Mouse (Mus musculus): ENCODE results near the gene Ubl3.

Ubl3 gene

DNA sequence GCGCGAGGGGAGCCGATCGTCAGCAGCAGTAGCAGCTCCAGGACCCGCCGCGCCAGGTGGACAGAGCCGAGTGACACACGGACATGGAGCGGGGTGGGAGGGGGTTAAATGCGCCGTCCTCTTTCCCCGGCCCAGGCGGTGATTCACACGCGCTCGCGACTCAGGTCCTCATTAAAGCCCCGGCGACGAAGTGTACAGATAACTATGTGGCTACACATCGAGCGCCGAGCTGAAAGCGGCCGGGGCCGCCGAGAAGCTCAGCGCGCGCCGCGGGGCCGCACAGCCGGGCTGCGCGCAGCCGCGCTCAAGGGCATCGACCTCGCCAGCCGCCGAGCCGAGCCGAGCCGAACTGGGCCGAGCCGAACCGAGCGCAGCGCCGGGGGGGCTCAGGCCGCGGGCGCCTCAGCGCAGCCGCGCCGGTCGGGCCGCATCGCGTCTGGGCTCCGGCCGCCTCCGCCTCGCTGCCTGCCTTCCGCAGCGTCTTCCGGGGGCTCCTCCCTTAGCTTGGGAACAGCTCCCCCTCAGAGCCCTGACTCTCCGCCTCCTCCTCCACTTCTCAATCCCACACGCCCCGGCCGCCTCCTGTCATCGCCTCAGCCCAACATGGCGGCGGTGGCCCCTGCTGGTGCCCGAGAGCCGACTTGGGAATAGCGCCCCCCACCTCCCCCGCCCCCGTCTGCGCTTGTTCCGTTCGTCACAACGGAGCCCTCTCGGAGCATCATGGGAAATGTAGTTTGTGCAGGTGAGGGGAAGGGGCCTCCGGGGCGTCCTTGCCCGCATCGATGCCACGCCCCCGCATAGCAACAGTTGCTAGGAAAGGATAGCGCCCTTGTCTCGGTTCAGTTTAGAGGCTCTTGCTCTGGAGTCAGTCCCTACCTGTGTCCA is at the start of gene Ubl3:
Ubl3 (minus strand) TSS at position 603 of the 885 bp plus-strand sequence.
- peak; percentile 96 for DNase-seq (ENCODE audit: low spot score)

DNA sequence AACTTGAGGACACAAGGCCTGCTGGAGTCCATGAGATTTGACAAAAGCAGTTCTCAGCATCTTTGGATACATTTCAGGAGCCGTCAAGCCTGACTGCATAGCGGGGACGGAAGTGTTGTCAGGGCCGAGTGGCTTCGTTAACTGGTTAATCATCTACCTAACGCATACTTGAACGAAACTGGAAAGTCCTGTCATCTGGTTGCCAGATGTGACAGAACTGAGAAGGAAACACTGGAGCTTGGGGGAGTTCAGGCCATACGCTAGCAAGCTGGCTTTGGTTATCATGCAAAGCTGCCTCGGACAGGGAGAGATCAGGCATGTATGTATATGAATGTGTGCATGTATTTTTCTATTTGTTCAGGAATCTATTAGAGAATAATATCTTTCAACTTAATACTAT is 45.8 kb upstream of the Ubl3 start:
- DNase-seq (ENCODE audit: low spot score) = no peak

DNA sequence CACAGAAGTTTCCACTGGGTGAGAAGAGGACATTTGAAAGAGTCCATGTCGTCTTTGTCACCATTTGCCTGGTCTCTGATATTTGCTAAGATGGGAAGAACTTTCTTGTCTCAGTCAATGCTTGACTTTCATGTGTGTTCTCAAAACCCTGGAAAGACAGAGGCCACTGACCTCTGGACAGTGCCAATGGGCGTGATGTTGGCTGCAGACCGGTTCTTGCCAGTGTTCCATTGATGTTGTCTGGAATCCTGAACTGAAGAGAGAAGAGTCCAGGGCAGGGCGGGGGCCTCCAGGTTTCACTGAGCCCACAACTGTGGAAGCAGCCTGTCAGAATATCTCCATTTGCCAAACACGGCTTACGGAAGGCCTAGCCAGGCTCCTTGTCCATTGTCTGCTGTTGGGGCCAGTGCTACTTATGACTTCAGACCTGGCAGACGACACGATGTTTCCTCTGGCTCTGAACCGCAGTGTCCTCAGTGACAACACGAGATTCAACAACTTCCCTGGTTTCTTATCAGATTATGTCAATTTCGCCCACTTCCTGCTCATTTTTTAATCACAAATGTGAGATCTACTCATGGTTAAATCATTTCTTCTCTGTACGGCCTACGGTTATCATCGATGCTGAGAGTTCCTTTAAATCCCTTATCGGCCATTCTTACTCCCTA is 43.6 kb upstream of the Ubl3 start:
- DNase-seq (ENCODE audit: low spot score) = no peak

DNA sequence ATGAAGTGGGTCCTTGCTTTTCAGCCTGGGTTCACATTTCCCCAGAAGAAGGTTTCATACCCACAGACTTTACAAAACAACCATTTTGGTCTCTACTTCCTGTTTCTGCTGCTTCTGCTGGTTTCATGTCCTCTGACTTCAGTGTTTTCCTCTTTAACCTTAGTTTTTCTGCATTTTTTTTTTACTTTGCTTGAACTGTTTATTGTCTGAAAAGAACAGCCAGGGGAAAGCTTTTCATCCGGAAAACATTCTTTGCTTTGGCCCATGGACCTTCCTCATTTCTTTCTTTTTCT is 42.8 kb upstream of the Ubl3 start:
- no peak for DNase-seq (ENCODE audit: low spot score)

DNA sequence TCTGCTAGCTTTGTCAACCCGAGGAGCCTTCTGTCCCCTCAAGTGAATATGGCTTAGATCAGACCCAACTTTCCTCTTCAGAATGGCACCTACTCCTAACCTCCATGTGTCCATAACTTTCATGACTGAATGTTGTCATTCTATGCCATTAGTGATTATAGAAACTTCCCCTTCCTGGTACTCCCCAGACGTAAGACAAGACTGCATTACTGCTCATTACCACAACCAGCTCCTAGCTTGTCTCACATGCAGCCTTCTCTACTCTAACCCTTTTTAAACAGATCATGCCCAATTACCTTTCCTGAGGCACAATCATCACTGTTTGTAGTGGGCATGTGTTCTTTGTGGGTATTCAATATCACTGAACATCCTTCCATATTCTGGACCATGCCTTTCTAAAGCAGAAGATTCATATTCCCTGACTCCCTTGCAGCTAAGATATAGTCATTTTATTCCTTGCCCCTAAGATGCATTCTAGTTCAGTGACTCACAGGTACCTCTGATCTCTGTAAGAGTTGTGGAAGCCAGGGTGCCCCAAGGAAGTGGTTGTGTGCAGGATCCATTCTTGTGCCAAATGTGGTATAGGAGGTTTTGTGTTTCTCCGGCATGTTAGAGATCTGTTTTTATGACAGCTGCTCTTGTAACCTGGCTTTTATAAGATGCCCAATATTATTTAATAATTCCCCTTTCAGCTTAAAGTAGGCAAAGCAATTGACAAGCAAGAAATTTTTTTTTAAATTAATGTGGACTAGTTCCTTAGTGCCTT is 42.3 kb upstream of the Ubl3 start:
- no peak for DNase-seq (ENCODE audit: low spot score)

DNA sequence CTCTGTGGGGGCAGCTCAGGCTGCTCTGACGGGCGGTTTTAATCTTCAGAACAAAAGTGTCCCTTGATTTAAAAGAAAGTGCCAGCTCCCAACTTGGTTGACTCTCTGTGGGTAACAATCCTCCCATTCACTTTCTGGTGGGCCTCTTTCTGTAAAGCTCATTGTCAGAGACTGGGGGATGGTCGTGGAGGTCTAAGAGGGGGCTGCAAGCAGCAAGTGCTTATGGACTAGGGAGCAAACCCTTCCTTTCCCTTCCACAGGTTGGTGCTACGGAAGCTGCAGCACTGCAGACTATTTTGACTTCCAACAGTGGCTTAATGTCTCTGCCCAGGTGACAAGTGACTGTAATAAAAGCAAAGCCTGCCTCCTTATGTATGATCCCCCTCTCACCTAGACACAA is 41.0 kb upstream of the Ubl3 start:
- no peak for DNase-seq (ENCODE audit: low spot score)

DNA sequence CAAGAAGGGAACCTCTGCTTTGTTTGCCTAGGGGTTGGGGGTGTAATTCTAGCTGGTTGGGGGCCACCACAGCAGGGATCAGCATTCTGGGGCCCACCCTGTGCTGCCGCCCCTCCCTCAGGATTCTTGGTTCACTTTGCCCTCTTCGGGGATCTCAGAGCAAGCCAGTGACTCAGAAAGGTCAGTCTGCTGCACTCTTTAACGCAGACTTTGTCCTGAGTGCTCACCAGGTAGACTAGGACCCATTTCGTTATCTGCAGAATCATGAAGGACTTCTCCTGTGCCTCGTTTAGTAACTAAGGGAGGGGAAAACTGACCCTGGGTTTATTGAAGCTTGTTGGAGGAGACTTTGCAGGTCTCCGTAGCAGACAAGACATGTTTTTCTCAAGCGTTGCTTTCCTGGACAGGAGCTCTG is 38.9 kb upstream of the Ubl3 start:
- DNase-seq (ENCODE audit: low spot score) = no peak

DNA sequence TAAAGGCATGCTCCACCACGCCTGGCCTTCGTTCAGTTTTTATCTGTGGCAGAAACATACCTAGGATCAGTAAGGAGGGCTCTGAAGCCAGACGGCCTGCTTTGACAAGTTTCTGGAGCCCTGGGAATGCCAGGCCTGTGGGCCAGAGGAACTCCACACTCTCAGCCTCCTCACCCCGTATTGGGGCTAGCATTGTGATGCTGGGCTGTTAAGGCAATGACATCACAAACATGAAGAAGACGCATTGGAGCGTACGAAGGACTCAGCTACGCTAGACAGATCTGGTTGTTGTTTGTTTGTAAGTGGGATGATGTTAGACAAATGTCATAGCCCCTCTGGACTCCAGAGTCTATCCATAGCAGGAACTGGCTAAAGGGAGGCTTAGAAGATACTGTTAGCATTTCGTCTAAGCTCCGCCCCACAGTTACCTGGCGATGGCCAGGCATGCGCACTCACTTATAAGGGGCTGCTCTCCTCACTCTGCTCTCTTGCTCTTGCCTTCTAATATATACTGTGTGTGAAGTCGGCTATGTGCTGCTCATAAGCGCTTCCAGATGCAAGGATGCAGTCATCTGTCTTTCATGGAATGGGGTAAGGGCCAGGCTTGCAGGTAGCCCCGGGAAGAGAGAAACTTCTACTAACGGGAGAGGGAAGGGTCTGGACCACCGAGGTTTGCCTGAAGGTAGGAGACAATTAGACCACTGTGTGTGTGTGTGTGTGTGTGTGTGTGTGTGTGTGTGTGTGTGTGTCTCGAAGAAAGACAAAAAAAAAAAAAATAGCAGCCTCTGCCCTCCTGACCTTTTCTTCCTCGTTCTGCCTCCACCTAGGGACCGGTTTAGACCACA is 38.2 kb upstream of the Ubl3 start:
- no peak for DNase-seq (ENCODE audit: low spot score)

DNA sequence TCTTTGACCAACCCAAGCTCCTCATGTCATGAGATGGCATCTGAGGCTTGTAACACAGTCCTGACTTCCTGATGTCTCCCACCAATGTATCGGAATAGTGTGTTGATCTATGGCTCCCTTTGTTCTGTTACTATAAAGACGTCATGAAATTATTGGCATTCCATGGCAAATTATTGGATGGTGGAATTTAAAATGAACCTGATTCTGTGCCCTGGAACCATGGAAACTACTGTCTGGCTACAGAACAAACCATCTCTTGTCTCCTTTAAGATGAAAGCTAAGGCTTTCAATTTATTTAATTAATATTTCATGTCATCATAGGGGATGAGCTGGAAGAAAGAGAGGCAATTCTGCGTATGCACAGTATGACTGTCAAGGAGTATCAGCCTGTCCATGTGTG is 36.4 kb upstream of the Ubl3 start:
- no peak for DNase-seq (ENCODE audit: low spot score)

DNA sequence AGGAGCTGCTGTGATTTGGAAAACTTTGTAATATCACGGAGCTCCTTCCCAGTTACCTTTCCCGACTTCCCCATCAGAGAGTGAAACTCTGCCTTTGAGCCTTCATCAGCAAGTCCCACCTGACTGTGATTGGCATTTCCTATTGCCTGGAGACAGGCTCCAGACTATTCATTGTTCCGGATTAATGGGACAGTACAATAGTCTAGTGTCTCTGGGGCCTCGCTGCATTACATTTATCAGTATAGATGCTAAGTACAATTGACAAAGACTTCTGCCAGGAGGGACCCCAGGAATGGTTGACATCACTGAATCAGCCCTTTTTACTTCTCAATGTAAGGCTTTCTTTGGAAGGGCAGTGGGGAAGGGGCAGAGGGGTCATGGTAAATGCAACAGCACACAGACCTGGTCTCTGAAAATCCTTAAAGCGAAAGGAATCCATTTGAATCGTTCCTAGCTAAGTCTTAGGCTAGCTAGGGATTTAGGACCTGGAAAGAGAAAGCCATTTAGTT is 35.6 kb upstream of the Ubl3 start:
- DNase-seq (ENCODE audit: low spot score) = no peak

DNA sequence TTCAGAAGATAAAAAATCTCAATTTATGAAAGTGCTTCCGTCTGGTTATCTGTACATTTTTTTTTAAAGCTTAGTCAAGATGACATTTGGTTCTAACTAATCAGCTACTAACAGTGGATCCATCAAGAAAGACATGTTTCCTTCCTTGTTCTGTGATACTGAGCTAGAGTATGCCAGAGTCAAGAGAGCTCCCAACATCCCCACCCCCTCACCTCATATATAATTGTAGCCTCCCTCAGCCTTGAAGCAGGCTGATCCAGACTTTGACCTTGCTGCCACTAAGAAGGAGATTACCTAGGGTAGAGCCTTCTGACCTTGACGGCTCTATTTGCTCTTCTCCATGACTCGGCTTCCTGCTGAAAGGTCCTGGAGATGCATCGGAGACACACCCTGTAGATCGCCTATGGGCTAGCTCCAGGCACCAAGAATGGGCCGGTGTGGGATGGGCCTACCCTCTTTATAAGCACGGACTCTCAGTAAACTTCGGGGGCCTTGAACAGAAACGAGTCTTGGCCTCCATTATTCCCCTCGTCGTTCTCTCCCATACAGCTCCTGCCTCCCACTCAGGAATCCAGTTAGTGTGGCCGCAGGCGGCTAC is 27.9 kb upstream of the Ubl3 start:
- DNase-seq (ENCODE audit: low spot score) = no peak

DNA sequence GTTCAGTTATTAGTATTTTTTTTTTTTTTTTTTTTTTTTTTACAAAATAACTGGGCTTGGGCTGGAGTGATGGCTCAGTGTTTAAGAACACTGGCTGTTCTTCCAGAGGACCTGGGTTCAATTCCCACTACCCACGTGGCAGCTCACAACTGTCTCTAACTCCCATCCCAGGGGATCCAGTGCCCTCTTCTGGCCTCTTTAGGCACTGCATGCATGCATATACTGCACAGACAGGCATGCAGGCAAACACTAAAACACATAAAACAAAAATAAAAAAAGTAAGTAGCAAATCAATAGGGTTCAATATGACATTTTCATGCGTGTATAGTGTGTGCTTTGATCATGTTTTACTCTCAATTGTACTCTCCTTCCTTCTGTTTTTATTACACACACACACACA is 26.6 kb upstream of the Ubl3 start:
- no peak for DNase-seq (ENCODE audit: low spot score)

DNA sequence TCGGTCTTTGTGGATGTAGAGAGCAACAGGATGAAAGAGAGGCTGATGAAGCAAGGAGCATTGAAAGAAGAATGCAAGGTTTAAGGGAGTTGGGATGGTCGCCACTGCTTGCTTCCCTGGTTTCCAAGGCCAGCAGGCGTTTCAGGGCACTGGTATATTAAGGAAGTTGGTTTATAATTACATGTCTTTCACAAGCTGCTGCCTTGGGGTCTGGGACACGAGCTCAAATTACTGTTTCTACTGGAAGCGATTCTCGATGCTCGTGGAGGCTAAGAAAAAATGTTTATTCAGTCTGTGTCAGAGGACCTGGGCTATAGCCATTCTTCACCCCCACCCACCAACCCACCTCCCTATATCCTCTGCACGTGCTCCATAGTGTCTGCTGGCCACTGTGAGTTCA is 25.8 kb upstream of the Ubl3 start:
- no peak for DNase-seq (ENCODE audit: low spot score)

DNA sequence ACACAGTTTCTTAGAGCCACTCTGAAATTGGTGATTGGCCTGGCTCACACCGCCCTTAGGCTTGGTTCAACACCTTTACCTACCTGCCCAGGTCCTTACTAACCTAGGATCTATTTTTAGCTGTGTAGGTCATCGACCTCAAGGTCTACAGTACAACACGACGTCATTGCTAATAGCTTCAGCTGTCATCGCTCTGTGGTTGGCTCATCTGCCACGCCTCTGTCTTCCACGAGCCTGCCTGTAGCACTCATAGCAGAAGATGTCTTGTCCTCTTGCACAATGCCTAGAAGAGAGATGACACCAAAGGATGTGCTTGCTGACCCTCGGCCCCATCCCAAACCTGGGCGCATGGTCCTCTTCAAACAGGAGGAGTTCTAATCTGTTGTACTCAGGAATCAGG is 24.7 kb upstream of the Ubl3 start:
- DNase-seq (ENCODE audit: low spot score) = no peak

DNA sequence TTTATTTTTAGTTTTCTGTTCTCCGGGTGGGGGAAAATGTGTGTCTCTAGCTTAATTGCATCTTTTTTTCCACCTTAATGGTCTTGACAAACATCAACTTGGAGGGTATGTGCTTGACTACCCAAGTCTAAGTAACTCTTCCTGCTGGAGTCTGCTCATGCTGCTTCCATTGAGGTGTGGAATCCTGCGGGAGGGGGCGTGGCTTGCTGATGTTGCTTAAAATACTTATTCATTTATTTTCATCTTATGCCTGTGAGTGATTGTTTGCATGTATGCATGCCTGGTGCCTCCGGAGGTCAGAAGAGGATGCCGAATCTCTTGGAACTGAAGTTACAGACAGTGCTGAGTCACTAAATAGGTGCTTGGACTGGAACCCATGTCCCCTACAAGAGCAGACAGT is 22.6 kb upstream of the Ubl3 start:
- DNase-seq (ENCODE audit: low spot score) = no peak

DNA sequence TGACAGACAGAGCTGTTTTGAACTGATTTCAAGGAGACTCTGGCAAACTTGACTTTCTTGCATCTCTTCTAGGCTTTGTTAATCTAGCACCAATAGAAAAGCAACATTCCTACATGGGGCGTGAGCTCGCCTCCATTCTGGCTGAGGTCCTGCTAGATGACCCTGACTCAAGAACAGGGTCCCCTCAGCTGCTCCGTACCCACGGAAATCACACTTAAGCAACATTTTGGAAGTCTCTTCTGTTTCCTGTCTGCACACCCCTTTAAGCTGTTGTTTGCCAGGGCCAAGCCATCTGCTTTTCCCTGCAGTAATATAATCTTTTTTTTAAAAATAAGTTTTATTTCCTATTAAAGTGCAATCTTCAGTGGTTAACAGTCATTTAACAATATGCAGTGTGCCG is 20.1 kb upstream of the Ubl3 start:
- DNase-seq (ENCODE audit: low spot score) = no peak

DNA sequence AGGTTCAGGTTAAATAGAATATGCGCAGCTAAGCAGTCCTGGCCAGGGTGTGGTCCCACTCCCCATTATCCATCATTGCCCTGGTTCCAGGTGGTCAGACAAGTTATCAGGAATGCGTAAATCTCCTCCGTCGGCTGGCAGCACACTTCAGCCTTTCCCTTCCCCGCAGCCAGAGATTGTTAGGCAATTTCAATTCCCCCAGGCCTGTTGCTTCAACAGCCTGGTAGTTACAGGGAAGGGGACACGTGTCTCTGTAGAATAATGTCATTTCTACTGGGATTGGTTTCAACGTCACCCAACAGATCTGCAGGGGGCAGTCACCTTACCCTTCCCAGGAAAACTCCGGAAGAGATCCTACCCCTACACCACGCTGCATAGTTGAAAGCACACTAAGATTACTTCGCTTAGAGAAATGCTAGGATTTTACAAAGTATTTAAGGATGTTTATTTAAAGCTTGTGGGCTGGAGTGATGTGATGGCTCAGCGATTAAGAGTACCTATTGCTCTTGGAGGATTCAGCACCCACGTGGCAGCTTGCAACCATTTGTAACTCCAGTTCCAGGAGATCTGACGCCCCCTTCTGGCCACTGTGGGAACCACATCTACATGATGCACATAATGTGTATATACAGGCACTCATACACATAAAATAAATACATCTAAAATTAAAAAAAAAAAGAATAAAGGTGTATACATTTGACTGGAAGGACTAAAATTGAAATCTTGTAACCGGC is 18.1 kb upstream of the Ubl3 start:
- DNase-seq (ENCODE audit: low spot score) = no peak

DNA sequence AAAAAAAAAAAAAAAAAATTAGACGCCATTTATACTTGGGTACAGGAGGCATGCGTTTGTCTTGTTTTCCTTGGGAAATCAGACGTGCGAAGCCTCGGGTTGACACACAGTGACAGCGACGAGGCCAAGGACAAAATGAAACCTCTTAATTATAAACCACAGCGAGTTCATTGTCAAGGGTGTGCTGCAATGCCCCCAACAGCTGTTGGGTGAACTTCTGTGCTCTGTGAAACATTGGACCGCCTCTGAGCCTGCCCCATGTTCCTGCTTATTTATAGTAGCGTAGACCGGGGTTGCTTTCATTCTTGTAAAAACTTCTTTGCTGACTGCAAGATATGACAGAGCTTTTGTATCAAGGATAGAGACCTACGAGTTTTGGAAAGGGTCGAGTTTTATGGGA is 16.9 kb upstream of the Ubl3 start:
- no peak for DNase-seq (ENCODE audit: low spot score)

DNA sequence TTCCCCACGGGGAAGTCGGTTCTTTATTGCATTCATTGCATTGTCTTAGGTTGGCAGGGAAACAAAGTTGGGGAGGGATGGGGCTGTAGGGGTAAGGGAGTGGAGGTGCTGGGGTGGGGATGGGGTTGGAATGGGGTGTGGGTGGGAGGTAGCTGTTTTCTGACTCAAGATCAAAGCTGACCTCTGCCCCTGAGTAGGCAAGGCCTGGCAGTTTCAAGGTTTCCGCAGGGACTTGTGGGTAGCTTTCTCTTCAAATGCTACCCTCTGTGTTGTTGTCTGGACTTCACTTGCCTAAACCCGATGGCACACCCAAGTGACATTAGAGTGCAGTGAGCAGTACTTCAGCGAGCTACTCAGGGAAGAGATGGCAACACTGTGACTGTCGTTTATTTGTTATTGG is 13.0 kb upstream of the Ubl3 start:
- DNase-seq (ENCODE audit: low spot score) = no peak

DNA sequence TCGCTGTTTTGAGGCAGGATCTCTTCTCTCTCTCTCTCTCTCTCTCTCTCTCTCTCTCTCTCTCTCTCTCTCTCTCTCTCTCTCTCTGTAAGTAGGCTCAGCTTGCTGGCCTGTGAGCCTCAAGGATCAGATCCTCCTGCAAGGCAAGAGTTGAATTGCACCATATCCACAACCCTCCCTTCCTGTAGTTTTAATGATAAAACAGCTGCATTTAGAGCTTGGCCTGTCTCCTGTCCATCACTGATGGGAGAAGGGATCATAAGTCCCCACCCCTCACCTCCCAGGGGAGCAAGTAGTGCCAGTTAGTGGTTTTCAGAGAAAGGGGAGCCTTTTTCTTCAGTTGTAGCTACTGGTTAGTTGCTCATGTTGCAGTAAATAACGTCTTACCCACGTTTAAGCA is 11.5 kb upstream of the Ubl3 start:
- DNase-seq (ENCODE audit: low spot score) = no peak

DNA sequence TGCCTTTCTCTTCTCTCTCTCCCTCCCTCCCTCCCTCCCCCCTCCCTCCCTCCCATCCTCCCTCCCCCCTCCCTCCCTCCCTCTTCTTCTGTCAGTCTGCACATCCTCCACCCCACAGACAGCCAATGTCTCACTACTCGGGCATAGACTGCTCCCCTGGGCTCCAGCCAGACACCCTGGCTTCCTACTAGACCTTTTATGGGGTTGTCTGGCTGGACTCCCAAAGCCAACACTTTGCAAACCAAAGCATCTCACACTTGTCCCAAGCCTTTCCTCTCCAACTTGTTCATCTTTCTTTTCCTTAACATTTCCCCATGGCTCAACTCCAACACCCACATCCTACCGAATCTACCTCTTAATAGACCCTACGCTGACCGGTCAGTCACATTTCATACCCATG is 10.7 kb upstream of the Ubl3 start:
- no peak for DNase-seq (ENCODE audit: low spot score)

Measured in MN1 (cell line).